ENCODE assay signal across 14 mouse cellular contexts in the genomic region with DNA sequence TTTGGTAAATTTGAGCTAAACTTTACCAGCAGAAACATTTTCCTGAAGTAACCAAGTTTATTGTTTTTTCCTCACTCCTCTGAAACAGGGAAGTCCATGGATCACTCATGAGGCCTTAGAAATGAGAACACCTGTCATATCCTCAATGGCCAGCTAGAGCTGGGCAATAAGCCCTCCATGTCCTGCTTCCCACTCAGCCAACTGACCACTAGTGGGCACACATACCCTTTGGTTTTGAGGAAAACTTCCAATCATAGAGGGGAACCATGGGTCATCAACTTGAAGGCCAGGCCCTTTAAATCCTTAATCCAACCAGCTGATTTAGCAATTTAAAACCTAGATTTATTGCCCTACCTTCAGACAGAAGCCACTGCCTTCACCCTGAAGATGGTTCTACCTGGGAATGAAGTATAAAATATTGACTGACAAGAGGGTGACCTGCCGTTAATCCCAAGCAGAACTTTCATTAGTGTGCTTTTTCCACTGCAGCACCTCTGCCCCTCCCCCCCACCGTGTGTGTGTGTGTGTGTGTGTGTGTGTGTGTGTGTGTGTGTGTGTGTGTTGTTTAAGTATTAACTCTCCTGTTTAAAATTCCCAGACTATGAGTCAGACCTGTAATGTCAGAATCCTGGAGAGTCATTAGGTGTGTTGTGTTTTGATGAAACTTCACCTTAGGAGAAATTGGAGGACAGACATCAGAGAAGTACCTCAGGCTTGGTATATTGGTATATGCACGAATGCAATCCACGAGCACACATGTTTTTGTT.
DNase-seq lines count a peak whose midpoint lies in the region; ATAC-seq and TF ChIP-seq lines count a peak whose summit lies in the region.
"Had no signal": no experiment of that assay in that cellular context is flagged by ENCODE, and none has a peak within 500 bp of the region (broad histone marks: within the 10 kb centered on the region; RNA-seq: fewer than 3 reads in every experiment).

No protein-coding gene starts in this region.

- no peak overlapping the region for H3K4me2 ChIP-seq in lung, embryonic 14.5 days
- H3K4me2 ChIP-seq: hindbrain, embryonic 14.5 days; midbrain, embryonic 15.5 days had no signal

- H3K9me3 ChIP-seq in lung, embryonic 14.5 days (ENCODE audit: low read depth, low read length): no peaks in the 10 kb centered on the region
- H3K9me3 ChIP-seq: midbrain, embryonic 15.5 days had no signal

- H3K9ac ChIP-seq in lung, embryonic 14.5 days: no peak overlapping the region
- H3K9ac ChIP-seq: hindbrain, embryonic 14.5 days; midbrain, embryonic 15.5 days had no signal

- no peak overlapping the region for H3K27ac ChIP-seq in lung, embryonic 14.5 days (ENCODE audit: low read depth)
- no peak overlapping the region for H3K27ac ChIP-seq in kidney, adult 2 months (ENCODE audit: insufficient read depth, low read depth, low read length)
- H3K27ac ChIP-seq: forebrain, embryonic 10.5 days; hindbrain, embryonic 14.5 days; midbrain, embryonic 15.5 days had no signal

- WGBS in lung, embryonic 14.5 days: 65% methylated on average over 4 of the region's 4 CpGs
- WGBS in kidney, adult 2 months: 42% methylated on average over 4 of the region's 4 CpGs

- H3K4me3 ChIP-seq in lung, embryonic 14.5 days (ENCODE audit: low read depth, low read length): no peak overlapping the region
- no peak overlapping the region for H3K4me3 ChIP-seq in kidney, adult 2 months (ENCODE audit: insufficient read depth, low read depth, low read length)
- H3K4me3 ChIP-seq: forebrain, embryonic 10.5 days; midbrain, embryonic 15.5 days had no signal

- no peaks in the 10 kb centered on the region for H3K36me3 ChIP-seq in lung, embryonic 14.5 days (ENCODE audit: insufficient read depth)
- H3K36me3 ChIP-seq in kidney, adult 2 months (ENCODE audit: control insufficient read depth, insufficient read depth, low read length): no peaks in the 10 kb centered on the region
- H3K36me3 ChIP-seq: forebrain, embryonic 10.5 days; midbrain, embryonic 15.5 days had no signal

- TF ChIP-seq CTCF in lung, embryonic 14.5 days (IDR thresholded peaks at IDR 0.05; ENCODE audit: low read depth): peak; percentile 34
- TF ChIP-seq CTCF in kidney, adult 2 months (conservative IDR thresholded peaks at IDR 0.05; ENCODE audit: insufficient read depth, insufficient read length, low read depth, low read length): no peak; the same call in 1 of the 2 replicates

- no peaks in the 10 kb centered on the region for H3K27me3 ChIP-seq in lung, embryonic 14.5 days (ENCODE audit: insufficient read depth, low read length)
- H3K27me3 ChIP-seq in kidney, adult 2 months (replicated peaks; ENCODE audit: control insufficient read depth, insufficient read depth, low read length): no peaks in the 10 kb centered on the region
- H3K27me3 ChIP-seq: midbrain, embryonic 15.5 days had no signal

- peak; percentile 39 to 43 for DNase-seq in cerebellum, postnatal 10 days
- DNase-seq in cerebellum, postnatal 36 days: no peak
- DNase-seq in lung, embryonic 14.5 days: no peak
- DNase-seq in lung, postnatal 25 days (ENCODE audit: low spot score): no peak
- DNase-seq in kidney, adult 2 months: peak; percentile 36
- DNase-seq in kidney, postnatal 4 days: peak; percentile 59 to 72
- no peak for DNase-seq in ovary, postnatal 10 days (ENCODE audit: low spot score)
- no peak for DNase-seq in thymus, postnatal 36 days
- DNase-seq: cerebellum, adult 11 months; layer of hippocampus, adult 9-11 months; right cerebral cortex, postnatal 14 days had no signal

- TF ChIP-seq POLR2A in kidney, adult 2 months (IDR thresholded peaks at IDR 0.05; ENCODE audit: low read depth, low read length): no peak

- ATAC-seq in lung, embryonic 14.5 days (ENCODE audit: insufficient read depth): no peak
- ATAC-seq: midbrain, embryonic 15.5 days had no signal

- H3K4me1 ChIP-seq in lung, embryonic 14.5 days (ENCODE audit: insufficient read depth): no peaks in the 10 kb centered on the region
- H3K4me1 ChIP-seq in kidney, adult 2 months (ENCODE audit: control insufficient read depth, insufficient read depth, low read length): no peaks in the 10 kb centered on the region
- H3K4me1 ChIP-seq: forebrain, embryonic 10.5 days; midbrain, embryonic 15.5 days had no signal

Comparison
In these comparisons a context has a peak if more than half of its experiments do, and no peak if none do; other contexts are left out.
1. DNase-seq: peak in cerebellum, postnatal 10 days (2 of 2), kidney, adult 2 months (single experiment) and kidney, postnatal 4 days (2 of 2); none in cerebellum, postnatal 36 days (0 of 2), lung, embryonic 14.5 days (single experiment), lung, postnatal 25 days (single experiment), ovary, postnatal 10 days (single experiment) and thymus, postnatal 36 days (0 of 2).